Mouse (Mus musculus) MEL-GATA-1-ER (cell line): ENCODE measurements around the gene Csk.

ENCODE experiments used
- DNase-seq: peaks from one replicate; pipeline ENCODE4 v3.0.0-alpha.2; 2012; ENCODE audit warnings: low read depth; ENCODE audit errors: extremely low read depth

Csk gene

DNA sequence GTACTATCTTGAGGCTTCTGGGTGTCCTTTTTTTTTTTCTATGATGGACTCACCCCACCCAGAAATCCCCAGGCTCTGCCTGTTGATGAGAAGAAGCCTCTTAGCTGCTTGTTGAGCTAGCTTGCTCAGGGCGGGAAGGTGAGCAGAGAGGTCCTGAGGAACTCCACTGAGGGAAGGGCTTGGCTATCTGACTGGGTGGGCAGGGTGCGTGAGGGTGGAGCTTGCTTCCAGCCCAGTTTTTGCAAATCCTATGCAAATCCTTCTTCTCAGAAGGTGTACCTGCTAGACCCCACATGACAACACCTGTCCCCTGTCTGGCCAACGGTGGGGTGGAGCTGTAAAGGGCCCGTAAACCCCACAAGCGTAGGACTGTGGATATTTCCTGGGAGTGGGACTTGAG lies at the start of gene Csk:
Gene Csk, minus strand, starts transcription at position 349 of the 400 bp plus-strand sequence.
- no peak for DNase-seq

GRCm38 (mm10) chr9:57698466-57699150 lies 45.2 kb upstream of the Csk start:
- no peak for DNase-seq

- DNase-seq = peak; percentile 6
Observed at GRCm38 (mm10) chr9:57697380-57697779, 43.9 kb upstream of the Csk start.

DNA sequence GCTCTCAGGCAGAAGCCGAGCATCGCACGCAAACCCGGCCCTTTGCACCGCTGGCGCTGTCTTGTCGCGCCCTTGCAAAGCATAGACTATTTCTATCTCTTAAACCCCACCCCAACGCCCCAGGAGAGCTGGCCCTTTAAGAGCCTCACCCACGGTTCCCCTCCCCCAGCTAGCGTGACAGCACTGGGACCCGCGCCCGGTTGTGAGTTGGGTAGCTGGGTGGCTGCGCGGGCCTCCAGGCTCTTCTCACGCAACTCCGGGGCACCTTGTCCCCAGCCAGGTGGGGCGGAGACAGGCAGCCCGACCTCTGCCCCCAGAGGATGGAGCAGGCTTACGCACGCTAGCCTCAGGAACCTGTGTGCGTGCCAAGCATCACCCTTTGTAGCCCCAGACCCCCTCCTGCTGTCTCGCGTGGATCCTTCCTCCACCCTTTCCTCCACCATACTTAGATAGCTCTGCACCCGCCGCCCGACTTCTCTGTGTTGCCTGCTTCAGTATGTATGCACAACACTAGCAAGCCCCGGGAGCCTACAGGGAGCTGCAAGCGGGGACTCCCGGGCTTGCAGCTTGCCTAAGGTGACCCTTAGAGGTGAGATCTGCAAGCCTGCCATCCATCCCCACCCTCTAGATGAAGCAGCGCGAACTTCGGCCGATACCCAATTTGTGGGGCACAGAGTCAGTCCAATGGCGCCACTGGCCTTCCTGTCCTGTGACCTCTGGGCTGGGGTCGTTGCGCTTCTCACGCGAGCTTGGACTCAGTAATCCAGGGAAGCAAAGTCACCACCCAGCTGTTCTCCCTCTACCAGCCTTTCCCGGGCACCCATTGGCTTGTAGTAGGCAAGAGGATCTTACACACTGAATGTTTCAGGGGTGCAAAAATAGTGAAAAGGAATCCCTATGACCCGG lies 43.2 kb upstream of the Csk start:
- no peak for DNase-seq

DNA sequence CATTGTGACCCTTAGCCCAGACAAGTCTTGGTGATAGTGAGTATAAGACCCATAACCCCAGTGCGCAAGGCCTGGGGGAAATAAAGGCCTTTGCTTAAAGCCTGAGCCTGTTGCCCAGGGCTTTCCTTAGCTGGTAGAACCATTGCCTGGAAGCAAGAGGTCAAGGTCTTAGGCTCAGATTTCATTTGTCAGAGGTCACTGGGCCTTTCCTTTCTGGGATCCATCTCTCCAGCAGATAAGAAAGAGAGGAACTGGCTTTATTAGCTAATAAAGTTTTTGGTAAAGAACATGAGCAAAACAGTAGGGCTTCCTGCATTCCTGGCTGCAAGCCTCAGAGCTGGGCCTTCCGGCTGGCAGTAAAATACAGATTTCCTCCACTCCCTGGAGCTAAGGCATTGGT lies 40.7 kb upstream of the Csk start:
- DNase-seq = no peak

DNA sequence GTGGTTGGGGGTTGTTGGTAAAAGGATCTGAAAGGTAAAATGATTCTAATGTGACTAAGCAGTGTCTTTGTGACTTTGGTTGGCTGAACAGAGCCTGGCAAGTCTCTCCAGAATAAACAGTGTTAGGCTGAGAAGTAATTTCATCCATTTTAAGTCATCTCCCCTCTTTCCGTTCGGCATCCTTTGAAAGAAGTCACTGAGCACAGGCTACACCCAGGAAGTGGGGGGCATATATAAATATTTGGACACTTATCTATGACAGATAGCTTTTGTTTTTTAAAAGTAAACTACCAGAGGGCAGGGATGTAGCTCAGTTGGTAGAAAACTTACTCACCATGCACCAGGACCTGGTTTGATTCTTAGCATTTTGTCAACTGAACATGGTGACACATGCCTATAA lies 35.2 kb upstream of the Csk start:
- no peak for DNase-seq

GRCm38 (mm10) chr9:57688158-57688557 lies 34.7 kb upstream of the Csk start:
- DNase-seq = peak; percentile 32

GRCm38 (mm10) chr9:57687751-57688150 lies 34.3 kb upstream of the Csk start, which contains the start of gene Cyp1a1:
Cyp1a1 (plus strand) TSS chr9:57687928.
- DNase-seq = no peak

GRCm38 (mm10) chr9:57686011-57686410 lies 32.6 kb upstream of the Csk start:
- no peak for DNase-seq

GRCm38 (mm10) chr9:57683520-57683919 lies 30.1 kb upstream of the Csk start, which contains the start of gene Cyp1a2:
Cyp1a2 (minus strand) TSS chr9:57683703.
- no peak for DNase-seq

DNA sequence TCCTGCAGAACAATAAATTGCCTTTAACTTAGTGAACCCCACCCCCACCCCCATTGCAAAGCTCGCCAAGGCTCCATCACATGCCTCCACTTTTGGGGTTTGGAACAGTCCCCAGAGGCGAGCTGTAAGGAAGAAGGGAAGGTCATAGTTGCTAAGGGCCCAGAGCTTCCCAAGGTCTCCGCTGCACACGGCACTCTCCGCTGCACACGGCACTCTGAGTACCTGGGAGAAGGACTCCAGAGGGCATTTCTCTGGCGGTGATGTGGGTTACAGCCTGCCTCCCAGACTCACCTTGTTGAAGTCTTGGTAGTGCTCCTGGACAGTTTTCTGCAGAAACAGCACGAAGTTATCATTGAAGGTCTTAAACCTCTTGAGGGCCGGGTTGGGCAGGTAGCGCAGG lies 28.0 kb upstream of the Csk start:
- DNase-seq = no peak

GRCm38 (mm10) chr9:57671500-57671899 lies 18.1 kb upstream of the Csk start:
- DNase-seq = no peak

DNA sequence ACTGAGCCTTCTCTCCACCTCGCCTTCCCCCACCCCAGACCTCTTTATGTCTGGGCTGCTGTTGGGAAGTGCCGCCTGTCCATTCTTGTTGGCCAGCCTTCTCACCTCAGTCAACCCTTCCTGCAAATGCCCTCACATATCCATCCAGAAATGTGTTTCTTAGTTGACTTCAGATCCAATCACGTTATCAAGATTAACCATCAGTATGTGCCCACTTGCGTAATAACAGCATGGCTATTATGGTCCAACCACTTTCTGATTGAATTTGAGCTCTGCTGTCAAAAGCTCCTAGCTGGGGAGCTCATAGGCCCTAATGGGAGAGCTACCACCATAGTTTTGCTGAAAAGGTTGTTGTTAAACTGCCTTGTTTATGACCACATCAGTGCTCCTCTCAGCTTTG lies 17.6 kb upstream of the Csk start:
- DNase-seq = no peak

DNA sequence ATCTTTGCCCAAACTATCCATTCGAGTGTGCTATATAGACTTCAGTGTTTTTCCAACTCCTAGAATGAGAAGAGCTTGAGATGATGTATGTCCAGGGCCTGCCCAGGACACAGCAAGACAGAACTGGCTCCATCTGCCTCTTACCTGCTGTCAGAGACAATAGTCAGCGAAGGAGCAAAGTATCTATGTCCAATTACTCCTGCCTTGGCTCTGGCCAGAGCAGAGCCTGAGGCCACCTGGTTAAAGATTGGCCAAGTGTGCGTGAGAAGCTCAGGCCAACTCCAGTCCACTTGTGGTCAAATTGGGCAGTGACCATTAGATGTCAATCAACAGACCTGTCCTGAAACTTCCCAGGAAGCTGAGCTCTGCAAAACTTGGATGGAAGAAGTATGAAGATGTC lies 16.1 kb upstream of the Csk start:
- DNase-seq = no peak

DNA sequence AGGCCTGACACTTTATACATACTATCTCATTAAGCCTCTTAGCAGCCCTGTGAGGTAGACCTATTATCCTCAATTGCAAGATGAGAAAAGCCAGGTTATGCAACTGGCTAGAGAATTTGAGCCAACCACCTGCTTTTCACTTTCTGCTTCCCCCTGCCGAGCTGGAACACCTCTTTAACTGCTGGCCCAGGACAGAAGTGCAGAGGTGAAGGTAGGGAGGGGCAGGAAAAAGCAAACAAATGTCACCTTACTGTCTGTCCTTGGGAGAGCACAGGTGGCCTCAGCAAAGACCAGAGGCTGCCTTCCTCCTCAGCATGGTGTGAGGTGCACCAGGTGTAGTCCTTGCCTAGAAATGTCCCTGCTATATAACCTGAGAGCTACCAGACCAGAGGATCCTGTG lies 14.8 kb upstream of the Csk start:
- DNase-seq = no peak

GRCm38 (mm10) chr9:57667817-57668216 lies 14.4 kb upstream of the Csk start:
- no peak for DNase-seq

DNA sequence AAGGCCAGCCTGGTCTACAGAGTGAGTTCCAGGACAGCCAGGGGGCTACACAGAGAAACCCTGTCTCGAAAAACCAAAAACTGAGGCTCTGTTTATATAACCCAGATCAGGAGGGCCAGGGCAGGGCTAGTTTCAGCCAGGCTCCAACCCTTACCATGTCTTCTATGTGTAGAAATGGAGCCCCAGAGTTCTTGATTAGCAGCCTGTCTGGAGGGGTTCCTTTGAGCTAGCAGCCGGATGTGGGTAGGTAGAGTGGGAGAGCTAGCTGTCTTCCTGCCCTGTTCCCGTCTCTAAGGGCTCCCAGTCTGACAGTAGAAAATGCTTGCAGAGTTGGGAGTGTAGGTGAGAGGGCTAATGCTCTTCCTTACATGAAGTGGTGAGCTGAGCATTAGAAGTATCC lies 13.7 kb upstream of the Csk start:
- no peak for DNase-seq

GRCm38 (mm10) chr9:57666536-57666935 lies 13.1 kb upstream of the Csk start:
- no peak for DNase-seq

- DNase-seq = no peak
Observed at GRCm38 (mm10) chr9:57664616-57665015, 11.2 kb upstream of the Csk start.

DNA sequence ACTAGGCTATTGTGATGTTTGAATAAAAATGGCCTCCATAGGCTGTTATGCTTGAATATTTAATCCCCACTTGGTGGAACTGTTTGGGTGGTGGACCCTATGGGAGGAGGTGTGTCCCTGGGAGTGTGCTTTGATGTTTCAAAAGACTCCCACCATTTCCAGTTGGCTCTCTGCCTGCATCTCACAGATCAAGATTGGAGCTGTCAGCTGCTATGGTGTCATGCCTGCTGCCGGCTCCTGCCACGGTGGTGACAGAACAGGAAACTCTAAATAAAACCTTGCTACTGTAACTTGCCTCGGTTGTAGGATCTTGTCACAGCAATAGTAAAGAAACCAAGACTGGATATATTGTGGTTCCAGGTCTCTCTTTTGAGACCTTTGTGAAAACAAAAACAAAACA lies 8.1 kb upstream of the Csk start:
- no peak for DNase-seq

DNA sequence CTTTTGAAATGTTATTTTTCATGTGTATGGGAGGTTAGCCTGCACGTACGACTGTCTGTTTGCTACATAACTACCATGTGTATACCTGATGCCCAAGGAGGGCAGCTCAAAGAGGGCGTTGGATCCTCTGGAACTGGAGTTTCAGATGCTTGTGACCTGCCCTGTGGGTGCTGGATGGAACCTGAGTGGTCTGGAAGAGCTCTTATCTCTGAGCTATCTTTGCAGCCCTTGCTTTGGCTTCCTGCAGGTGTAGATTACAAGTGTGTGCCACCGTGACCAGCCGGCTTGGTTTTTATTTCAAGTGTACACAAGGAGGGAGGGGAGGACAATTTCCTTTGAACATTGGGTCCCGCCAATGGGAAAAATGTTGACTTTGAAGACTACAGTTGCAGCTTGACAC lies 7.1 kb upstream of the Csk start:
- DNase-seq = no peak

- DNase-seq = peak; percentile 71
Observed at GRCm38 (mm10) chr9:57659774-57660173, 6.3 kb upstream of the Csk start.

DNA sequence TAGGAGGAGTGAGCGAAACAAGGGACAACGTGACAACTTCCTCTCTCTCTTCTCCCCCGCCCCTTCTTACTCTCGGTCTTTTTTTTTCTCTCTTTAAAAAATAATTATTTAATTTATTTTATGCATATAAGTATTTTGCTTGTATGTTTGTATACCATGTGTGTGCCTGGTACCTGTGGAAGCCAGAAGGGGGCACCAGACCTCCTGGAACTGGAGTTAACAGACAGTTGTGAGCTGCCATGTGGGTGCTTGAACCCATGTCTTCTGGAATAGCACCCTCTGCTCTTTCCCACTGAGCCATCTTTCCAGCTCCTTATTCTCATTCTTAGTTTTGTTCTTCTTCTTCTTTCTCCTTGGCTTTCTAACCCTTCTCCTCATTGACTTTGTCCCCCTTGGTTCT lies 5.5 kb upstream of the Csk start:
- no peak for DNase-seq
